Mouse (Mus musculus): ENCODE results near the gene Ell. TPM values are rescaled to one million over a fixed set of nuclear protein-coding genes. Genes with fewer than 3 reads are reported as not detected.
A peak's percentile ranks its signal among the peaks of the same experiment; 100 is the strongest.

Gene Ell
- total RNA-seq, 2 experiments from 2014 or later: 18.9 to 21.8 TPM

DNA sequence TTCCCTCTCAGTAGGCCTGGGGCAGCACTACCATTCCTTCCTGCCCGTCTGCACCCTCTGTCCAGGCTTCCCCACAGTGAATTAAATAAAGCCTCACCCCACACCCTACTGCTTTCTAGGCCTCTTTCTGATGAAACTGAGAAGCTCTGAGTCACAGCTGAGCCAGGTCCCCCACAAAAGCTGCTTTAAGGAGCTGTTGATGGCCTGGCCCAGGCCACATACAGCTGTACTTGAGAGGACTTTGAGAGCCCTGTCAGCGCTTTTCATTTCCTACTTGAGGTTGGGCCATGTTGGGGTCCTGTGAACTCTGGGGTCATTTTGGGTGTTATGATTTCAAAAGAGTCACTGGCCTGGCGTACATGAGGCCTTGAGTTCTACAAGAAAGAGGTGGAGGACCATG, 4.0 kb upstream of the Ell start:
- DNase-seq (ENCODE audit: low spot score in 2 of 2): no peak

DNA sequence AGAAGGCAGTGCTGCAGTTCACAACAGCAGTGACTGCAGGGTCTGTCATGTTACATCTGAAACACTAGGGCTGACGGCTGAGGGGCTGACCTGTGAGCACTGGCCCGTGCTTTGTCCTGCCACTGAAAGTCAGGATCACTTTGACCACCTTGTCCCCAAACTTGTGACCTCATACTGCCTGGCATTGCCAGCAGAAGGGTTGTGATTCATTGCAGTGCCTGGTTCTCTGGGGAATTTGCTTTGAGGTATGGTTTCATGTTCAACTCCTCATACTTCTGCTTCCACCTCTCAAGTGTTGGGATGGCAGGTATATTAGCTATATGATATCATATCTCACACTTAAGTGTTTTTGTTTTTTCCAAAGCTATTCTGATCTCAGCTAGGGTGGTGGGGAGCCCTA, 3.6 kb upstream of the Ell start:
- DNase-seq (ENCODE audit: low spot score in 2 of 2): no peak

DNA sequence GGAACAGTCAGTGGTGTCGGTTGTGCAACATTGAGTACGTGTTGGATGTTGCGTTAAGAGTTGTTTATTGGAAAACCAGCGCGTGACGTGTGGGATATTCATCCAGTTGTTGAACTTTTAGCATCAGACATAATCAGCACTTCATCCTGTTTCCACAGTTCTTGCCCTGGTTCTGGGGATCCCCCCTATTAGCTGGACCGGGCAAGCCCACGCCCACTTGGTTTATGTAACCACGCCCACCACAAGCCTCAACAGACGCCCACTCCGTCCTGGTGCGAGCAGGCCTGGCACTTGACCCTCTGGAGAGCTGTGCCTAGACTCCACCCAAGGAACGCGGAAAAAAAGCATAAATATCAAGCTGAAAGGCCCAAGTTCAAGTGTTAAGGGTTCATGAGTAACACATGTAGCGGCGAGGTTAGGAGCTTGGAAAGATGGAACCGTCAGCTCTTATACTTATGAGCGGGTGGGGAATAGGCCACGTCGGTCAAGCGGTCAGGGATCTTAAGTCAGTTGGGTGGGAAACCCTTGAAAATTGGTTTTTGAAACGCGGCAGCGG, 1.2 kb upstream of the Ell start:
- DNase-seq (ENCODE audit: low spot score in 2 of 2): peak; percentile 43 to 57

DNA sequence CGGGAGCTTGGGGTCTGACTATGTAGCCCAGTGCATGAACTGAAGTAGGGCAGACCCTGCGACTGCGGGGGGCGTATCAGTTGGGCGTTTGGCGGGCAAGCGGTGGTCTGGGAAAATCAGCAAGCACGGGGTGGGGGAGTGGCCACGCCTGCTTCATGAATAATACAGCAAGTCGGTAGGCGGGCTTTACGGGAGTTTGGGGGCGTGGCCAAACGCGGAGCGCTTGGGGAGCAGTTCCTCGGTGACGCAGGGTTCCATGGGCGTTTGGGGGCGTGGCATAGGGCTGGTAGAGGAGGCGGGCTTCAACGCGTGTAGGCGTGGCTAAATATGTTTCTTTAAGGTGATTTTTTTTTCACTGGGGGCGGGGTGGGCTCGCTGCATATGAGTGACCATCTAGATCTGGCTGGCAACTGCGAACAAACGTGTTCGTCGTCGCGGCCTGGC, 602 bp upstream of the Ell start:
- peak; percentile 99 for DNase-seq (ENCODE audit: low spot score in 2 of 2)

DNA sequence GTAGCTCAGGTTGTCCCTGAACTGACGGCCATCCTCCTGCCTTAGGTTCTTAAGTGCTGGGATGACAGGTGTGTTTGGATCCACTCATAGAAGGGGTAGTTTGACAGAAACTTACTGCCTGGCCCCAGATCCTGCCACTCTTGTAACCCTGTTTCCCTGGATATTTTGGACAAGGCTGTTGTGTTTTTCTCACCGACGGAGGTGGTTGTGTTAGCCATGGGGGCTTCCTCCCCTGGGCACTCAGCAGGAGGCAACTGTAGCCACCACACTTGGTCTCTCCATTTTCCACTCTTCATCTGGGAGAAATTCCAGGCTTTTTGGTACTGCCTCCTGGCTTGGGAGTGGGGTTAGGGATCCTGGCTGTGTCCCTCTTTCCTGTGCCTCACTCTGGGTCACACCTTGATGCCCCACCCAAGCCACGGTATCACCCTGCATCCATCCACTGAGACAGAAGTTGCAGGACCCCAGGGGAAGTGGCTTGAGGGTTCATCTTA, 803 bp downstream of the Ell start:
- DNase-seq (ENCODE audit: low spot score in 2 of 2): no peak

DNA sequence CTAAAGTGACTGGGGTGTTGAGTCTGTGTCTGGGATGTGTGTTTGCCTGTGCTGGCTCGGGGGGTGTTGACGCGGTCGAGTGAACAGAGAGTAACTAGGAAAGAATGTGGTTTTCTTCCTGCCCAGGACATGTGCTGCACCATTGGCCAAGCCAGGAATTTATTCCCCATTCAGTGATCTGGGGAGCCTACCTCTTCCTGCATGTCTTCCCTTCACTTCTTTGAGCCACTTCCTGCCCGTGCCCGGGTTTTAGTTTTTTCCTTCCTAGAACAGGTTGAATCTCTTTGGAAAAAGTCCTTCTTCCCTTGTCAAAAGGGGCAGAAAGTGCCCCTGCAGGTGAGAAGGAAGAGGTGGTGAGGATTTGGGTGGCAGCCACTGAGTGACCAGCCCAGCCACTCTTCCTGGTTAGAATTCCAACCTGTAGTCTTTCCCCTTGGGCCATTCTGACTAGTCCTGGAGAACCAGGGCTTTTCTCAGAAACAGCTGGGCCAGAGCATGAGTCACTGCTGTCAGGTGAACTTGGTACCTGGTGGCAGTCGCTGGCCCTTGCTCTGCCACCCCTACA, 1.3 kb downstream of the Ell start:
- no peak for DNase-seq (ENCODE audit: low spot score in 2 of 2)

DNA sequence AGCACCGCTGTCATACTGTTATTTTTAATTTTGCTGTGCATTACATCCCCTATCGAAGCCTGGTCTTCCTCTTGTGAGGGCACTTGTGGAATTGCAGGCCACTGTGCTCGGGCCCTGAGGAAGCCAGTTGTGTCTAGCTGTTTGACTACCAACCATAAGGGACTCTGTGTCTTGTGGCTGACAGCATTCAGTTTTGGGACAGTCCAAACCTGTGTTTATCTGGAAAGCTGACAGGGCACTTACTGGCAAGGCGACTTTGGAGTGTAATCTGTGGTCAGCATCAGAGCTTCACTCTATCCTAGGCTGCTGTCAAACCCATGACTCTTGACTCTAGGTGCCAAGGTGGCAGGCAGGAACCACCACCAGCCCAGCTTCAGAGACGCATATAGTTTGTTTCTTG, 1.8 kb downstream of the Ell start:
- no peak for DNase-seq (ENCODE audit: low spot score in 2 of 2)

DNA sequence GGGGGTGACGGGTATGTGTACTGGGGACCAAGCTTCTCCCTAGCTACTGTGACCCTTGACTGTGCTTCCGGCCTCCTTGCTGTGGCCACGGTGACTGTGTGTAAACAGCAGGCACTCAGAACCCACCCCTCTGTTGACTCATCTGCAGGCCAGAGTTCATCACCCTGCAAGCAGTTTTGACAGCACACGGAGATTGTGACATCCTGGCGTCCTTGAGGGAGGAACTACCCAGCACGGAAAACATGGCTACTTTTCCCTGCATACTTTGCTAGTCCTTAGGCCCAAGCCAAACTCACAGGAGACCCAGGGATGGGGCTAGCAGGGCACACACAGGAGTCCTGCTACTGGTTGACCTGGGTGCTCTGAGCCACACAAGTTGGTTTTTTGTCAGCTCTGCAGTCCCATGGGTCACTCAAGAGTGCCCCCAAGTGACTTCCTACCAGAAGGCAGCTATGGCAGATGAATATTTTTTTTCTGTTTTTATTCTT, 5.0 kb downstream of the Ell start:
- DNase-seq (ENCODE audit: low spot score in 2 of 2): no peak

DNA sequence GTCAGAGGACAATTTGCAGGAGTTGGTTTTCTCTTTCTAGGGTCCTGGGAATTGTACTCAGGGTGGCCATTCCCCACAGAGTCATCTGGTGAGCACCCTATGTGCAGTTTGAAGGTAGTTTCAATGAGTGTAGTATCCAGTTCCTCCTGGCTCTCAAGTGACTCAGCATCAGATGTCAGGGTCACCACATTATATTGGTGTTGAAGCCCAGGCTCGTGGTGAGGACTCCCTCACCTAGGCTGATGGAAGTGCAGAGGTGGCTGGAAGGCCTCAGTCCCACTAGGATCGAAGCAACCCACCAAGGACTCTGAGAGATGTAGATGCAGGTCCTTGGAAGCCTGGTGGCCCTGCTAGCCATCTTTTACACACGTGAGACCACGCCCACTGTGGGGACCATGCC, 7.2 kb downstream of the Ell start:
- no peak for DNase-seq (ENCODE audit: low spot score in 2 of 2)

DNA sequence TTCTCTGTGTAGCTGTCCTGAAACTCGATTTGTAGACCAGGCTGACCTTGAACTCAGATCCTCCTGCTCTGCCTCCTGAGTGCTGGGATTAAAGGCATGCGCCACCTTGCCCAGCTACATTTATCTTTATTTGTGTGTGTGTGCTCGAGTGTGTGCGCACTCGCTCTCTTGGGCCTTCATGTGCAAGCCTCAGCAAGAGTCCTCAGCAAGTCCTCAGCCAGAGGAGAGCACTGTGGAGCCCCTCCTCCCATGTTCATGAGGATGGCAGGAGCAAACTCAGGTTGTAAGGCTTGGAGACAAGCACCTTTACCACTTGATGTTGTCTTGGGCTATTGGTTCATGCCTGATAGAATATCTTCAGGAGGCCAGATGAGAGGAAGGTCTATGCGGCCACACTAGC, 8.5 kb downstream of the Ell start:
- no peak for DNase-seq (ENCODE audit: low spot score in 2 of 2)

DNA sequence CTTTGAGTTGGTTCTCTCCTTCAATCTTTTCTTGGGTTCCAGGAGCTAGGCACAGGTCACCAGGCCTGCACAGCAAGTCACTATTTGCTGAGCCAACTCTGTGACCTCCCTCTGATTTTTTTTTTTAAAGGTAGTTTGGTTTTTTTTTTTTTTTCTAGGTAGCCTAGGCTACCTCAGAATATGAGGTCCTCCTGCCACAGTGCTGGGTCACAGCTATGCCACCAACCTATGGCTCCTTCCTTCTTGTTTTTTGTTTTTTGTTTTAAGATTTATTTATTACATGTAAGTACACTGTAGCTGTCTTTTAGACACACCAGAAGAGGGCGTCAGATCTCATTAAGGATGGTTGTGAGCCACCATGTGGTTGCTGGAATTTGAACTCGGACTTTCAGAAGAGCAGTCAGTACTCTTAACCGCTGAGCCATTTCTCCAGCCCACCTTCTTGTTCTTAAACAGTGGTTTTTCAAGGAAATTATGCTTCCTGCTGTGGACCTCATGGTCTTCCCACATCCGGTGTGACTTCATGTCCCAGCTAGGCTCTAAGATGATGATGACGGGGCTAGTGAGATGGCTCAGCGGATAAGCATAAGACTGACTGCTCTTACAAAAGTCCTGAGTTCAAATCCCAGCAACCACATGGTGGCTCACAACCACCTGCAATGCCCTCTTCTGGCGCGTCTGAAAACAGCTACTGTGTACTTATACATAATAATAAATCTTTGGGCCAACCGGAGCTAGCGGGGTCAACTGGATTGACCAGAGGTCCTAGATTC, 10.3 kb downstream of the Ell start:
- DNase-seq (ENCODE audit: low spot score in 2 of 2): no peak

DNA sequence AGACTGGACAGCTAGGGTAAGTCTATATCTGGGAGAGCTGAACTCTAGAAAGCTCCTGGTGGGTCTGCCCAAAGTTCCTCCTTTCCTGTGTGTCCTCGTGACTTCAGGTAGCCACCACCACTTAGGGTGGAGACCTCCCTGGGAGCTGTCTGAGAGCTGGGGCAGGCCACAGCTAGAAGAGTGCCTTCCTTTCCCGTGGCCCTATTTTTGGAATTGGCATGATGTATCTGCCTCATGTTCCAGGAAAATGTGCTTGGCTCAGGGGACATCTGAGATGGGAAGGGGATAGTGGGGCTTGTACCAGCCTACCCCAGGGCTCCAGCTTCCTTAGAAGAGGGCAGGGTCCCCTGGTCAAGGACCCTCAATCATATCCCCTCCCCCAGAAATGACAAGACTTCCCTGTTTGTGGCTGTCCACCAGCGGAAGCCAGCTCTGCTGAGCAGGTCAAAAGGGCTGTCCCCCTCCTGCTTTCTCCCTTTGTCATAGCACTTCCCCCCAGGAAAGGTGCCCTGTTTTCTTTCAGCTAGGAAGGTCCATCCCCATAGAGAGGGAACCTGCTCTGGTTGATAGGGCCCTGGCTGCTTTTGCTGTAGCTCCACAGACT, 12.4 kb downstream of the Ell start:
- DNase-seq (ENCODE audit: low spot score in 2 of 2): no peak

DNA sequence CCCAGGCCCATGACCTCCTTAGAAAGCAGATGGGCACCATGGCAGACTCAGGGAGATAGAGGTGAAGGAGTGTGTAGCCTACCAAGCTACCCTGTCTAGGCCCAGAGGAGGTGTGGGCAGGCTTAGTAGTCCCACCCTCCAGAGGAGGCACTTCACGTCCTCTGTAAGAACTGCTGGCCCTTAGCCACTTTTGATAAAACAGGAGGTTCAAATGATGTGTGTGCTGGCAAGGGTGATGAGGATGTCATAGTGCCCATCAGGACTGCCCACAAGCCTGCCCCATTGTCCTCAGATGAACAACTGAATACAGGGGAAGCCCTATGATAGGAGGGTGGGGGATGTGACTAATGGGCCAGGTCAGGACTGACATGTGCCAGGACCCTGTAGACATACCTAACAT, 13.6 kb downstream of the Ell start:
- DNase-seq (ENCODE audit: low spot score in 2 of 2): no peak

DNA sequence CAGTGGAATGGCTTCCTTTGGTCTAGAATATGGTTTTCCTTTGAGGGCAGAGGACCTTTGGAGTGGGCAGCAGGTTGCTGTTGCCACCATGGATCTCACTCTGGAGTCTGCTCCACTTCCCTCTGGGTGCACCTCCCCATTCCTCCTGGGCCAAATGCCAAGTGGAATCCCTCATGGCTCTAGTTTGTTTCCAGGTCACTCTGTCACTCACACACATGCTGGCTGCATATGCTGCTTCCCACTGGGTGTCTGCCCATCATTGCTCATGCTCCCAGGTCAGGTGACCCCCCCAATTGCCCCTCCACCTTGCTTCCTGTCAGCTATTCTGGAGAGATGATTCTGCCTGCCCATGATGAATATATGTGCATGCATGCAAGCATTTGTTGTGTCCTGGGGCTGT, 14.5 kb downstream of the Ell start:
- no peak for DNase-seq (ENCODE audit: low spot score in 2 of 2)

DNA sequence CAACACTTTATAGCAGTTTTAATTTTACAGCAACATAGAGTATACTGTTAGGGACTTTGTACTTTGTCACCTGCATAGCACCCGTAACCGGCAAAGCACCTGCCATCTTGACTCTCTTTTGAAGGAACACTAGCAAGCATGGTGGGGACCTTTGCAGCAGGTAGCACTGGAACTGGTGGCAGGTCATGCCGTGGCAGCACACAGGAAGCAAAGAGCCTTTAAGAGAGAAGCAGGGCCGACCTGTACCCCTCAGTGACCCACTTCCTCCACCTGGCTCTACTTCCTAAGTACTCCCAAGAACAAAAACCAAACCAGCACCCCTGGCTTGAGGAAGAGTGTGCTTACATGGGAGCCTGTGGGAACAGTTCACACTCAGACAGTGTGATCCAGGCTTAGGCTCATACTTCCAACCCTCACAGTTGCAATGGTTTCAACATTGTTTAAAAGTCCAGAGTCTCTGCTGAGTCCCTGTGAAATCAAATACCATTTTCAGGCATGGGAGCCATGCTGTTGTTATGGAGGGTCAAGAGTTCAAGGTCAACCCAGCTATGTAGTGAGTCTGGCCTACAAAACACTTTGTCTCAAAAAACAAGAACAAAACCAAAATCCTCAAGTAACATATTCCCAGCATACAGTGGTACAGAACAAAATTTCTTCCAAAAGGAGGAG, 16.0 kb downstream of the Ell start:
- no peak for DNase-seq (ENCODE audit: low spot score in 2 of 2)

DNA sequence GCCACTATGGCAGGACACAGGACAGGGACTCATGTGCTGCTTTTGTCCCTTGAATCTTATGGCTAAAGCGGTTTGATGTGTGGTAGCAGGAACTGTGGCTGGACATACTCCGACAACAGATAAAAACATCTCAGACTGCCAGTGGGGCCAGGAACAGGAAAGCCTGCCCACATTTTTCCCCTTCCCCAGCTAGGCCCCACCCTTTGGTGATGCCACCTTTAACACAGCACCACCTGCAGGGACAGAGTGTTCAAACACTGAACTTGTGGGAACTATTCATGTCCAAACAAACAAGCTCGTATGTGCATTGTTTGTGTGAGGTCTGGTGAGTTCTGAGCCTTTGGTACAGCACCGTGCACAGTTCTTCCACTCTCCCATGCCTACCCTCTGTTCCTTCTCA, 19.1 kb downstream of the Ell start:
- DNase-seq (ENCODE audit: low spot score in 2 of 2): no peak

DNA sequence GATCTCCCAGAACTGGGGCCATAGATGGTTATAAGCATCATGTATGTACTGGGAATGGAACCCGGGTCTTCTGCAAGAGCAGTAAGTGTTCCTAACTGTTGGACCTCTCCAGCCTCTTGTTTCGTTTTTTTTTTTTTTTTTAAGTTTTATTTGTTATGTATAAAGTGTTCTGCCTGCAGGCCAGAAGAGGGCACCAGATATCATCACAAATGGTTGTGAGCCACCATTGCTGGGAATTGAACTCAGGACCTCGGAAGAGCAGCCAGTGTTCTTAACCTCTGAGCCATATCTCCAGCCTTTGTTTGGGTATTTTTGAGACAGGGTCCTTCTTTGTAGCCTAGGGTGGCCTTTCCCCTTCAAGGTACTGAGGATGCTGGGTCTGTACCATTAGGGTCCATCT, 19.7 kb downstream of the Ell start:
- no peak for DNase-seq (ENCODE audit: low spot score in 2 of 2)

DNA sequence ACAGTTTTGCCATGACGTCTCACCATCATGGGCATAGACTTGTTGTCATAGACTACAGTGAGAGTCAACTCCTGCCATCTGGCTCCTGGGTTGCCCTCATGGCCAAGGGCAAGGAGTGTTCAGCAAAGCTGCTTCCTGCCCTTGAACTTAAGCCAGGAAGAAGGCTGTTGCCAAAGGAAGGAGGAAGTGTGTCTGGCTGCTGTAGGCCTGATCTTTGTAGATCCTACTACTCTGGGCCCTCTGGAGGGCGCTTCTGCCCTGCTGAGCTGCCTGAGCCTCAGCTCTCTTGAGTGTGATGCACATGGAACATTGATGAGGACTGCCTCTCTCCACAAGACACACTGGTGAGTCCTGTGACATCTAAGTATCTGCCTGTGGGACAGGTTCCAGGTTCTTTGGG, 20.8 kb downstream of the Ell start:
- peak in 1 of 2 experiments; percentile 54 for DNase-seq (ENCODE audit: low spot score in 2 of 2)

DNA sequence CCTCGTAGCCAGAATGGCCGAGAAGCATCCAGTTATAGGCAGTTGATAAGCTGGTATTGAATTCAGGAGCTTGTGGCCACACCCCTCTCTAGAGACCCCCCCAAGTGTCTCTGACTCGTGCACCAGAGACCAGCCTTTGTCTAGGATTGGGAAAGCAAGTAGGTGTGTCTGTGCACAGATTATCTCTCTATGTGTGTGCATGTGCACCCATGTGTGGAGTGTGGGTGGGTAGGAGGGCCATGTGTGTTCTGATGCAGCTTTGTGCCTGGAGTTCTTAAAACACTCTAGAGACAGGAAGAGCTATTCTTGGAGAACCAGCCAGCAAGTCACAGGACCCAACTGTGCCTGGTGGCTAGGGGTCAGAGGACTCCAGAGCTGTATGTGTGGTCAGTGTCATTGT, 21.3 kb downstream of the Ell start:
- peak in 1 of 2 experiments; percentile 64 for DNase-seq (ENCODE audit: low spot score in 2 of 2)

DNA sequence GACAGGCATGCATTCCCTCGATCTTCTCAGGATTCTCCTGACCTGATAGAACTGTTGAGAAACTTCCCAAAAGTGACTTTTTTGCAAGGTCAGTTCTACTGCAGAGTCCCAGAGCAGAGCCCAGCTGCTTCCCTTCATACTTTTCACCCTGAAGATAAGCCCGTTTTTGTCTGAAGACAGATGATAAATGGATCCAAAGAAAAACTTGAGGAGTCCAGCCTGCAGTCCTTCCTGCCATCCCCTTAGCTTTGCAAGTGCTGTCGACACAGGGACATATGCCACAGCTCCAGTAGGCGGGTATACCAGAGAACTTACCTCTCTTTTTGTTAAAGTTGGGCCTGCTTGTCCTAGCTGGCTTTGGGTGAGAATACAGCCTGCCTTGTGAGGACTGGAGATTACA, 22.1 kb downstream of the Ell start:
- DNase-seq (ENCODE audit: low spot score in 2 of 2): no peak

DNA sequence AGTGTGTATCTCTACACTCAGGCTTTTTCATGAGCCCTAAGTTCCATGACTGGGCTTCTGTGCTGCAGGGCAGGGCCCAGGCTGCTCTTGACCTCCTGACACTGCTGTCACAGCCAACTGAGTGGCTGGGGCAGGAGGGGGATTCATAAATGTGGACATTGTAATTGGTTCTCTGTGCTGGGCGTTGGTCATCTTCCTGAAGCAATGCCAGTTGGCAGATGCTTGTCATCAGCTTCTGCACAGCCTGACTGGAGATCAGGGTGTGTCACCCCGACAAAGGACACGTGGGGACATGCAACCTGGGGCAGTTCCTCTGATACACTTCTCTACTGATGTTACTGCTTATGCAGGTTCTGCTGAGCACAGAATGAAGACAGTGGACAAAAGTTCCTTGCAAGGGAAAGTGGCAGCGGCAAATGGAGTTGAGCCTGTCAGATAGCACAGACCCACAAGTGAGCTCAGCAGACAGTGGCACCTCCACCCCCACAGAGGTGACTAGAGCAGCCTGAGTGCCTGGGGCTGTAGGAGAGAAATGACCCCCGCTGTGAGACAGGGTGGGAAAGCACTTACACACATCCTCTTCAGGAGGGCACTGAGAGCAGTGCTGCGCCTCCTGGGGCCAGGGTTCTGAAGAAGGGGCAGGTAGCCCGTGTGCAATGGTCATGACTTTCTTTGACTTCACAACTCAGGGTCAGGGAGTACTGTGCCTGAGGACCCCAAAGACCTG, 22.7 kb downstream of the Ell start:
- DNase-seq (ENCODE audit: low spot score in 2 of 2): peak in 1 of 2 experiments; percentile 59
